8 mouse cellular contexts compared by ENCODE assay signal in genomic region chr7:104244287-104245181, GRCm38 (mm10). TPM values are rescaled to one million over a fixed set of nuclear protein-coding genes. Genes with fewer than 3 reads are reported as not detected.
DNase-seq lines count a peak whose midpoint lies in the region; ATAC-seq lines count a peak whose summit lies in the region.

TSS of gene Trim34a (plus strand) at chr7:104244457.

- H3K27ac ChIP-seq in hindbrain, embryonic 14.5 days = no peak within 1 kb of the TSS

- 9% methylated on average over 13 of the region's 13 CpGs for WGBS in hindbrain, embryonic 14.5 days

- peak within 1 kb of the TSS; percentile 39 for H3K4me2 ChIP-seq in hindbrain, embryonic 14.5 days (replicated peaks)

- no peaks in the 10 kb centered on the region for H3K36me3 ChIP-seq in hindbrain, embryonic 14.5 days (replicated peaks; ENCODE audit: control insufficient read depth, insufficient read depth)

- peak within 1 kb of the TSS; percentile 27 for H3K4me3 ChIP-seq in hindbrain, embryonic 14.5 days (replicated peaks; ENCODE audit: low read length)

- H3K4me1 ChIP-seq in hindbrain, embryonic 14.5 days (replicated peaks; ENCODE audit: control insufficient read depth, insufficient read depth, low read length) = no peaks in the 10 kb centered on the region

- no peaks in the 10 kb centered on the region for H3K9me3 ChIP-seq in hindbrain, embryonic 14.5 days (ENCODE audit: control insufficient read depth, low read length)

- peak within 1 kb of the TSS; percentile 41; the same call in 1 of the 2 replicates for H3K9ac ChIP-seq in hindbrain, embryonic 14.5 days

- peak; percentile 84 for DNase-seq in NIH3T3 (ENCODE audit: low read depth)
- DNase-seq in c-Kit-negative CD71-positive TER-119-positive erythroid progenitor cells, embryonic 14.5 days (ENCODE audit: low read depth, low spot score) = peak; percentile 15
- peak; percentile 57 for DNase-seq in gastrocnemius, adult 18-20 months (ENCODE audit: low spot score)
- peak; percentile 61 for DNase-seq in hindbrain, embryonic 14.5 days (ENCODE audit: low spot score)
- DNase-seq in left cerebral cortex, postnatal 10 days (ENCODE audit: extremely low spot score in 1 of 2, low spot score in 2 of 2) = peak; percentile 13 to 34
- peak; percentile 6 for DNase-seq in right cerebral cortex, postnatal 25 days
- no peak for DNase-seq in cerebellum, adult 11 months

- ATAC-seq in hindbrain, embryonic 14.5 days (ENCODE audit: low FRiP score) = peak; percentile 55; the same call in 1 of the 2 replicates
- peak; percentile 97 for ATAC-seq in megakaryocyte progenitor cell, adult 5-6 weeks (replicated peaks; ENCODE audit: poor library complexity)

- H3K27me3 ChIP-seq in hindbrain, embryonic 14.5 days (ENCODE audit: control insufficient read depth, insufficient read depth, low read length) = no peaks in the 10 kb centered on the region

- intact Hi-C loops in left cerebral cortex, postnatal 10 days (cut with DNase I) = no loop called here

RNA-seq across cellular contexts. Expression of gene Trim34a, which starts in this region (rescaled TPM):
- 1 to 10 TPM; 1.1 to 1.2 TPM for total RNA-seq in gastrocnemius, adult 18-20 months (2021)
- polyA plus RNA-seq in hindbrain, embryonic 14.5 days (2014; fragmentation: Nextera tagmentation; extraction: Ambion mirVana) = 1.0 and 1.3 TPM in 2 replicates
- under 1 TPM; 0.88 to 0.99 TPM for total RNA-seq in left cerebral cortex, postnatal 10 days (2021)
- 8.6 and 10.9 TPM in 2 replicates for total RNA-seq in megakaryocyte progenitor cell, adult 5-6 weeks (2015)
- 10.4 and 16.4 TPM in 2 replicates for total RNA-seq in megakaryocyte progenitor cell, adult 5-6 weeks (2017)

Comparison
In these comparisons a context has a peak if more than half of its experiments do, and no peak if none do; other contexts are left out.
1. RNA of gene Trim34a (total RNA-seq): 8.6 to 16.4 TPM in megakaryocyte progenitor cell, adult 5-6 weeks; 1.1 to 1.2 TPM in gastrocnemius, adult 18-20 months and 0.88 to 0.99 TPM in left cerebral cortex, postnatal 10 days; every median in the first group is over 4 times any median in the second.
2. Peak in DNase-seq in left cerebral cortex, postnatal 10 days; RNA of the gene not detected or under 1 TPM.